Mouse (Mus musculus): Measurements from ENCODE around the gene Fancg.

DNA sequence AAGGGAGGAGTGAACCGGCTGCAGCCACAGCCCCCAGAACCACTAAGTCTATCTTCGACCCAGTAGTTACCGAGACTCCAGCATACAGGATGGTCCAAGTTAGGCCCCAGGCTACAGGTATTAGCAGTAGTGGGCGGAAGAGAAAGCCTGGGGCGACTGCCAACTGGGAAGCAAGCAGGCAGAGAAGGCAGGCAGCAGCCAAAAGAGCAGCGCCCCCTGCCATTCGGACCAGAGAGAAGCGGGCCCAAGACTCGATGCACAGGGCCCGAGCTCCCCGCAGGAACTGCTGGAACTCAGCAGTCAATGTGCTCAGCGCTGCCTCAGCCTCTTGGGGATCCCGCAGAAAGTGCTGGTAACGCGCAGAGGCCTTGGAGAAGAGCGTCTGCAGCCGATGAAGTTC, 11.0 kb upstream of the Fancg start:
- no peak for TF ChIP-seq CTCF (IDR thresholded peaks at IDR 0.05; ENCODE audit: borderline replicate concordance, insufficient read depth, low read depth, low read length)
- no peak for TF ChIP-seq POLR2A (IDR thresholded peaks at IDR 0.05; ENCODE audit: borderline replicate concordance, insufficient read depth, low read length)

Measured in cerebellum, adult 2 months (tissue).